ENCODE assay signal across 8 mouse cellular contexts in the genomic region with DNA sequence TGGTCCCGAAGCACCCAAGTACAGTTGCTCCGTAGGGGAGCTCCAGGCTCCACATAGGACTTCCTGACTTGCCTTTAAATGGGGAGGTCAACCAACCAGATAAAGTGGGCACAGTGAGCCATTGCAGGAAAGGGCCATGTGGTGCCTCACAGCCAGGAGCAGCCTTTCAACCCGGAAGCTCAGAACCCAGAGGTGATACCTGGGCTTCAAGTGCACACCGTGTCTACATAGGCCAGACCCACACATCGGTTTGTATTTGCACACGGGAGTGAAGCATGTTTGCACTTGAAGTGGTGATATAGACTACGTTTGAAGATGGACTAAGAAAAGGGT. TPM values are rescaled to one million over a fixed set of nuclear protein-coding genes. Genes with fewer than 3 reads are reported as not detected.
A peak's percentile ranks its signal among the peaks of the same experiment; 100 is the strongest.
DNase-seq lines count a peak whose midpoint lies in the region; ATAC-seq and TF ChIP-seq lines count a peak whose summit lies in the region.

No protein-coding gene starts in this region.

- peaks cover 0 to 3% of the 10 kb centered on the region in 2 experiments; a peak in 2 of 4 replicates for H3K4me1 ChIP-seq in heart, embryonic 14.5 days (ENCODE audit: control insufficient read depth in 2 of 2, insufficient read depth in 2 of 2, low read length in 2 of 2)
- H3K4me1 ChIP-seq in bone marrow, adult 2 months (ENCODE audit: control insufficient read depth, insufficient read depth, low read length), result no peaks in the 10 kb centered on the region; the same call in 1 of the 2 replicates
- no peaks in the 10 kb centered on the region for H3K4me1 ChIP-seq in hindbrain, embryonic 11.5 days (replicated peaks; ENCODE audit: control insufficient read depth, insufficient read depth, low read length)
- H3K4me1 ChIP-seq in megakaryocyte, embryonic 14.5 days, result peaks cover 4% of the 10 kb centered on the region

- H3K9ac ChIP-seq in heart, embryonic 14.5 days (ENCODE audit: low read length), result peak overlapping the region; percentile 84; the same call in 1 of the 2 replicates
- H3K9ac ChIP-seq in hindbrain, embryonic 11.5 days (ENCODE audit: low read depth, low read length), result no peak overlapping the region

- H3K4me3 ChIP-seq in heart, embryonic 14.5 days (ENCODE audit: control insufficient read depth in 1 of 2, insufficient read depth in 1 of 2, low read depth in 1 of 2, low read length in 2 of 2), result peak overlapping the region; percentile 62 to 69
- H3K4me3 ChIP-seq in bone marrow, adult 2 months (replicated peaks; ENCODE audit: control insufficient read depth, low read depth, low read length), result peak overlapping the region; percentile 94
- H3K4me3 ChIP-seq in hindbrain, embryonic 11.5 days (ENCODE audit: low read depth, low read length), result peak overlapping the region; percentile 48
- H3K4me3 ChIP-seq in megakaryocyte, embryonic 14.5 days (replicated peaks), result peak overlapping the region; percentile 96

- ATAC-seq in heart, embryonic 14.5 days (ENCODE audit: insufficient number of reproducible peaks, insufficient read depth, low FRiP score, low read depth), result no peak
- ATAC-seq in hindbrain, embryonic 11.5 days (ENCODE audit: low FRiP score), result peak; percentile 70; the same call in 1 of the 2 replicates
- no peak; the same call in 1 of the 2 replicates for ATAC-seq in granulocyte monocyte progenitor cell, adult 5-6 weeks (replicated peaks; ENCODE audit: poor library complexity, severe bottlenecking)

- H3K27ac ChIP-seq in heart, embryonic 14.5 days (replicated peaks in 1 of 2; ENCODE audit: control insufficient read depth in 1 of 2, insufficient read depth in 1 of 2, low read depth in 2 of 2, low read length in 2 of 2), result peak overlapping the region; percentile 39 to 87; a peak in 2 of 4 replicates
- H3K27ac ChIP-seq in bone marrow, adult 2 months (ENCODE audit: control insufficient read depth, insufficient read depth, low read depth, low read length, poor library complexity), result no peak overlapping the region
- no peak overlapping the region for H3K27ac ChIP-seq in hindbrain, embryonic 11.5 days (ENCODE audit: low read depth, low read length)

- no peak for TF ChIP-seq POLR2A in bone marrow, adult 2 months (IDR thresholded peaks at IDR 0.05; ENCODE audit: borderline replicate concordance, control insufficient read depth, low read depth, low read length)

- H3K4me2 ChIP-seq in heart, embryonic 14.5 days (ENCODE audit: low read length), result peak overlapping the region; percentile 72
- peak overlapping the region; percentile 68 for H3K4me2 ChIP-seq in hindbrain, embryonic 11.5 days (replicated peaks; ENCODE audit: low read depth, low read length)

- TF ChIP-seq CTCF in bone marrow, adult 2 months (IDR thresholded peaks at IDR 0.05; ENCODE audit: control insufficient read depth, insufficient read depth, low read length), result no peak

- no peaks in the 10 kb centered on the region for H3K36me3 ChIP-seq in heart, embryonic 14.5 days (ENCODE audit: control insufficient read depth, insufficient read depth, low read length)
- H3K36me3 ChIP-seq in hindbrain, embryonic 11.5 days (ENCODE audit: control insufficient read depth, insufficient read depth, low read length), result no peaks in the 10 kb centered on the region
- no peaks in the 10 kb centered on the region for H3K36me3 ChIP-seq in megakaryocyte, embryonic 14.5 days (replicated peaks; ENCODE audit: low read length)

- no peaks in the 10 kb centered on the region for H3K27me3 ChIP-seq in heart, embryonic 14.5 days (ENCODE audit: control insufficient read depth, insufficient read depth, low read length)
- peaks cover 9% of the 10 kb centered on the region for H3K27me3 ChIP-seq in hindbrain, embryonic 11.5 days (ENCODE audit: control insufficient read depth, insufficient read depth, low read length)
- peaks cover 11% of the 10 kb centered on the region for H3K27me3 ChIP-seq in megakaryocyte, embryonic 14.5 days (replicated peaks)

- no peak for DNase-seq in heart, postnatal 4 days
- DNase-seq in hindbrain, embryonic 11.5 days (ENCODE audit: low spot score), result no peak
- DNase-seq in thymus, postnatal 10 days (ENCODE audit: low spot score in 2 of 2), result no peak
- no peak for DNase-seq in Muller cell, postnatal 12 days (ENCODE audit: inconsistent ontology term)

- H3K9me3 ChIP-seq in heart, embryonic 14.5 days (ENCODE audit: control insufficient read depth, low read length), result no peaks in the 10 kb centered on the region
- no peaks in the 10 kb centered on the region for H3K9me3 ChIP-seq in hindbrain, embryonic 11.5 days (ENCODE audit: control insufficient read depth, low read length)
- H3K9me3 ChIP-seq in megakaryocyte, embryonic 14.5 days, result no peaks in the 10 kb centered on the region

- WGBS in heart, embryonic 14.5 days, result 42% methylated on average over 7 of the region's 7 CpGs
- WGBS in bone marrow, adult 2 months, result 31% methylated on average over 7 of the region's 7 CpGs
- WGBS in hindbrain, embryonic 11.5 days, result 50% methylated on average over 7 of the region's 7 CpGs

RNA-seq across cellular contexts. Expression of a gene that starts 0.3 kb away (rescaled TPM):
- 48.8 and 50.6 TPM in 2 replicates for polyA plus RNA-seq in heart, embryonic 14.5 days (2014; fragmentation: Nextera tagmentation; extraction: Ambion mirVana)
- total RNA-seq in heart, postnatal 4 days (2021), result 10 to 100 TPM; 24.9 to 29.2 TPM
- polyA plus RNA-seq in bone marrow, adult 2 months (2011; ENCODE audit: insufficient read depth, insufficient read length, low replicate concordance, missing spikeins), result 3.9 and 9.6 TPM in 2 replicates
- 17.6 and 18.3 TPM in 2 replicates for polyA plus RNA-seq in hindbrain, embryonic 11.5 days (2014; fragmentation: Nextera tagmentation; extraction: Ambion mirVana)
- 4.6 and 23.8 TPM in 2 replicates for polyA plus RNA-seq in megakaryocyte, embryonic 14.5 days (2012; ENCODE audit: insufficient read depth, low replicate concordance)
- total RNA-seq in granulocyte monocyte progenitor cell, adult 5-6 weeks (2014; fragmentation: Nextera tagmentation), result 41.3 and 47.2 TPM in 2 replicates
- total RNA-seq in granulocyte monocyte progenitor cell, adult 5-6 weeks (2017), result 47.4 and 49.3 TPM in 2 replicates

RNA-seq across cellular contexts. Expression of a gene that starts 52.5 kb away (rescaled TPM):
- polyA plus RNA-seq in heart, embryonic 14.5 days (2014; fragmentation: Nextera tagmentation; extraction: Ambion mirVana), result 0.46 and 0.77 TPM in 2 replicates
- under 1 TPM; 0.83 to 0.99 TPM for total RNA-seq in heart, postnatal 4 days (2021)
- polyA plus RNA-seq in bone marrow, adult 2 months (2011; ENCODE audit: insufficient read depth, insufficient read length, low replicate concordance, missing spikeins), result 2.9 and 5.7 TPM in 2 replicates
- 0.50 and 1.1 TPM in 2 replicates for polyA plus RNA-seq in hindbrain, embryonic 11.5 days (2014; fragmentation: Nextera tagmentation; extraction: Ambion mirVana)
- polyA plus RNA-seq in megakaryocyte, embryonic 14.5 days (2012; ENCODE audit: insufficient read depth, low replicate concordance), result 0.39 TPM in 1 of 2 replicates, not detected in the other
- 0.77 and 2.1 TPM in 2 replicates for total RNA-seq in granulocyte monocyte progenitor cell, adult 5-6 weeks (2014; fragmentation: Nextera tagmentation)
- 0.78 and 1.3 TPM in 2 replicates for total RNA-seq in granulocyte monocyte progenitor cell, adult 5-6 weeks (2017)

Comparison
In these comparisons a context has a peak if more than half of its experiments do, and no peak if none do; other contexts are left out.
1. H3K27ac ChIP-seq: peak in heart, embryonic 14.5 days (2 of 2); none in bone marrow, adult 2 months (single experiment) and hindbrain, embryonic 11.5 days (single experiment).
2. Peak in every context shown above with its lines, with median percentiles within 50 percentile points of each other: H3K4me3 ChIP-seq.